ENCODE assay signal across 9 mouse cellular contexts in the genomic region with DNA sequence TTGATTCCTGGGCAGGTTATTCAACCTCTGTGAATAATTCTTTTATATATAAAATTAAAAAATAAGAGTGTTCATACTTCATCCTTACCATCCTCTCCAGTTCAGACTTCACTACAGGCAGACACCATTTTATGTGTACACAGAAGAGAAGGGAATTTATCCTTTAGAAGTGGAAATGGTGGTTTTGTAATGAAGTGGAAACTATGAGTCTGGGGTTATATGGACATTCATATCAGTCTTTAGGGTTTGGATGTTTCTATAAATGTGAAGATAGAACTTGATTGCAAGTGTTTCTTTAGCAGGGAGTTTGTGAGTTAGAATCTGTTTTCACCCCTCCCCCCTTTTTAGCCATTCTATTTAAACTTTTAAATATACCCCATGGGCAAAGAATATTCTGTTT. TPM values are rescaled to one million over a fixed set of nuclear protein-coding genes. Genes with fewer than 3 reads are reported as not detected.
A peak's percentile ranks its signal among the peaks of the same experiment; 100 is the strongest.
DNase-seq lines count a peak whose midpoint lies in the region; ATAC-seq and TF ChIP-seq lines count a peak whose summit lies in the region.
"Had no signal": no experiment of that assay in that cellular context is flagged by ENCODE, and none has a peak within 500 bp of the region (broad histone marks: within the 10 kb centered on the region; RNA-seq: fewer than 3 reads in every experiment).

No protein-coding gene starts in this region.

- ATAC-seq in forebrain, postnatal 0 days, result no peak
- no peak for ATAC-seq in liver, embryonic 14.5 days (ENCODE audit: insufficient read depth)
- no peak for ATAC-seq in activated CD4-positive, CD25-positive, alpha-beta regulatory T cell, adult 4 months

- no peak for TF ChIP-seq CTCF in forebrain, postnatal 0 days (IDR thresholded peaks at IDR 0.05; ENCODE audit: low read depth)
- TF ChIP-seq CTCF in liver, embryonic 14.5 days (IDR thresholded peaks at IDR 0.05; ENCODE audit: low read depth), result no peak

- H3K27ac ChIP-seq in heart, embryonic 10.5 days, result no peak overlapping the region
- H3K27ac ChIP-seq in forebrain, postnatal 0 days (ENCODE audit: low read depth, low read length), result no peak overlapping the region
- no peak overlapping the region for H3K27ac ChIP-seq in liver, embryonic 14.5 days

- no peak for TF ChIP-seq EP300 in liver, embryonic 14.5 days (IDR thresholded peaks at IDR 0.05; ENCODE audit: low read depth)

- no peaks in the 10 kb centered on the region for H3K27me3 ChIP-seq in heart, embryonic 10.5 days (ENCODE audit: insufficient read depth, poor library complexity, severe bottlenecking)
- H3K27me3 ChIP-seq in forebrain, postnatal 0 days (ENCODE audit: insufficient read depth, low read length), result no peaks in the 10 kb centered on the region
- no peaks in the 10 kb centered on the region for H3K27me3 ChIP-seq in liver, embryonic 14.5 days (ENCODE audit: control insufficient read depth, insufficient read depth, low read length)

- no peak overlapping the region for H3K9ac ChIP-seq in forebrain, postnatal 0 days
- H3K9ac ChIP-seq in liver, embryonic 14.5 days (replicated peaks), result peak overlapping the region; percentile 92

- DNase-seq in heart, embryonic 10.5 days (ENCODE audit: low spot score), result no peak
- no peak for DNase-seq in heart, adult 9 months (ENCODE audit: low spot score in 2 of 2)
- peak; percentile 51 for DNase-seq in 416B (ENCODE audit: low read depth)
- no peak for DNase-seq in forebrain, postnatal 0 days
- no peak for DNase-seq in liver, embryonic 14.5 days (ENCODE audit: low read depth in 3 of 3, low spot score in 3 of 3)
- no peak for DNase-seq in testis, postnatal 14 days (ENCODE audit: low spot score)
- DNase-seq in left cerebral cortex, adult 18-20 months (ENCODE audit: low spot score in 2 of 2), result no peak
- DNase-seq: lung, adult 18-20 months had no signal

- H3K4me1 ChIP-seq in heart, embryonic 10.5 days, result peaks cover 7% of the 10 kb centered on the region; the same call in 1 of the 2 replicates
- H3K4me1 ChIP-seq in forebrain, postnatal 0 days (ENCODE audit: insufficient read depth), result peaks cover 19% of the 10 kb centered on the region
- peaks cover 13 to 14% of the 10 kb centered on the region in 2 experiments for H3K4me1 ChIP-seq in liver, embryonic 14.5 days (replicated peaks; ENCODE audit: control insufficient read depth in 2 of 2, insufficient read depth in 2 of 2, low read length in 1 of 2)

- H3K4me2 ChIP-seq in forebrain, postnatal 0 days (ENCODE audit: low read depth), result peak overlapping the region; percentile 61
- H3K4me2 ChIP-seq in liver, embryonic 14.5 days (ENCODE audit: low read depth), result peak overlapping the region; percentile 93

- peak overlapping the region; percentile 97 for H3K4me3 ChIP-seq in heart, embryonic 10.5 days
- peak overlapping the region; percentile 92 for H3K4me3 ChIP-seq in forebrain, postnatal 0 days (ENCODE audit: low read depth, low read length)
- peak overlapping the region; percentile 83 to 94; a peak in 2 of 4 replicates for H3K4me3 ChIP-seq in liver, embryonic 14.5 days (ENCODE audit: insufficient read depth in 1 of 2, low read depth in 2 of 2, low read length in 2 of 2)

- H3K9me3 ChIP-seq in heart, embryonic 10.5 days, result no peaks in the 10 kb centered on the region
- no peaks in the 10 kb centered on the region for H3K9me3 ChIP-seq in forebrain, postnatal 0 days (ENCODE audit: low read length)
- no peaks in the 10 kb centered on the region for H3K9me3 ChIP-seq in liver, embryonic 14.5 days (ENCODE audit: control insufficient read depth, low read length)

- no peaks in the 10 kb centered on the region for H3K36me3 ChIP-seq in heart, embryonic 10.5 days
- H3K36me3 ChIP-seq in forebrain, postnatal 0 days (ENCODE audit: insufficient read depth), result no peaks in the 10 kb centered on the region
- H3K36me3 ChIP-seq in liver, embryonic 14.5 days (replicated peaks; ENCODE audit: control insufficient read depth, insufficient read depth, low read depth), result no peaks in the 10 kb centered on the region

RNA-seq across cellular contexts. Expression of a gene that starts 1.7 kb away (rescaled TPM):
- polyA plus RNA-seq in heart, embryonic 10.5 days (2016; fragmentation: Nextera tagmentation; extraction: Ambion mirVana), result 42.6 and 48.6 TPM in 2 replicates
- 38.9 and 45.1 TPM in 2 replicates for total RNA-seq in forebrain, postnatal 0 days (2014; rRNA removed)
- 25.1 and 33.1 TPM in 2 replicates for polyA plus RNA-seq in forebrain, postnatal 0 days (2015; fragmentation: Nextera tagmentation; extraction: Ambion mirVana)
- 6.6 and 9.9 TPM in 2 replicates for polyA plus RNA-seq in liver, embryonic 14.5 days (2012; rRNA removed)
- 25.8 and 28.7 TPM in 2 replicates for polyA plus RNA-seq in liver, embryonic 14.5 days (2014; fragmentation: Nextera tagmentation; extraction: Ambion mirVana)
- polyA plus RNA-seq in activated CD4-positive, CD25-positive, alpha-beta regulatory T cell, adult 4 months (2017; shearing (Covaris generic)), result 10 to 100 TPM; 45.6 to 59.3 TPM
- 10 to 100 TPM; 69.3 to 70.2 TPM for total RNA-seq in left cerebral cortex, adult 18-20 months (2021)

RNA-seq across cellular contexts. Expression of a gene that starts 52.7 kb away (rescaled TPM):
- polyA plus RNA-seq in heart, embryonic 10.5 days (2016; fragmentation: Nextera tagmentation; extraction: Ambion mirVana), result 39.0 and 39.2 TPM in 2 replicates
- total RNA-seq in forebrain, postnatal 0 days (2014; rRNA removed), result 16.3 and 23.8 TPM in 2 replicates
- 8.8 and 9.1 TPM in 2 replicates for polyA plus RNA-seq in forebrain, postnatal 0 days (2015; fragmentation: Nextera tagmentation; extraction: Ambion mirVana)
- 10.7 and 12.7 TPM in 2 replicates for polyA plus RNA-seq in liver, embryonic 14.5 days (2012; rRNA removed)
- 23.2 and 24.2 TPM in 2 replicates for polyA plus RNA-seq in liver, embryonic 14.5 days (2014; fragmentation: Nextera tagmentation; extraction: Ambion mirVana)
- polyA plus RNA-seq in activated CD4-positive, CD25-positive, alpha-beta regulatory T cell, adult 4 months (2017; shearing (Covaris generic)), result 10 to 100 TPM; 31.3 to 38.7 TPM
- total RNA-seq in left cerebral cortex, adult 18-20 months (2021), result 1 to 10 TPM; 5.9 to 6.4 TPM
